Mouse (Mus musculus) ES-E14 (cell line): ENCODE results near the gene Camk2b. TPM values are rescaled to one million over a fixed set of nuclear protein-coding genes. Genes with fewer than 3 reads are reported as not detected.
A peak's percentile ranks its signal among the peaks of the same experiment; 100 is the strongest.

Experiments used
- DNase-seq: peaks from one replicate; pipeline ENCODE4 v3.0.0-alpha.2; 2013; ENCODE audit warnings: low read depth, low spot score
- H3K27ac ChIP-seq: 2 replicates; pipeline ENCODE4 v1.5.1; 2012; ENCODE audit warnings: low read depth, mild to moderate bottlenecking, low read length, moderate library complexity, mixed read lengths; ENCODE audit not compliant: poor library complexity, insufficient read depth, severe bottlenecking
- H3K36me3 ChIP-seq: 2 replicates; pipeline ENCODE4 v1.6.1; 2012; ENCODE audit warnings: mild to moderate bottlenecking, low read length, moderate library complexity, mixed read lengths; ENCODE audit not compliant: control insufficient read depth, poor library complexity, insufficient read depth, severe bottlenecking
- H3K4me1 ChIP-seq, 2 experiments: fragments of 150-350 bp in 1 of 2; sonication (generic) in 1 of 2; 2 replicates each; pipeline ENCODE4 v1.6.1; 2012; ENCODE audit warnings: low read length in 2 of 2, mild to moderate bottlenecking in 1 of 2, mixed read lengths in 1 of 2; ENCODE audit not compliant: control insufficient read depth in 2 of 2, insufficient read depth in 2 of 2, poor library complexity in 1 of 2
- H3K4me3 ChIP-seq, 2 experiments: fragments of 150-350 bp in 1 of 2; sonication (generic) in 1 of 2; 2 replicates each; pipeline ENCODE4 v1.5.1; 2012; ENCODE audit warnings: low read length in 2 of 2, low read depth in 1 of 2, mild to moderate bottlenecking in 1 of 2, mixed read lengths in 1 of 2; ENCODE audit not compliant: insufficient read depth in 1 of 2, poor library complexity in 1 of 2, severe bottlenecking in 1 of 2
- H3K9ac ChIP-seq: 2 replicates; pipeline ENCODE4 v1.6.1; 2012; ENCODE audit warnings: low read depth, mild to moderate bottlenecking, low read length, mixed read lengths; ENCODE audit not compliant: poor library complexity, insufficient read depth, severe bottlenecking
- H3K9me3 ChIP-seq: fragments of 150-350 bp; sonication (generic); 2 replicates; pipeline ENCODE4 v1.6.1; 2012; ENCODE audit warnings: low read depth, mild to moderate bottlenecking, low read length; ENCODE audit not compliant: control insufficient read depth, insufficient read depth
- CHD2 ChIP-seq: IDR thresholded peaks from 2 replicates; pipeline ENCODE4 v1.6.1; 2014; ENCODE audit warnings: mild to moderate bottlenecking, low read depth, low read length, inconsistent platforms
- HCFC1 ChIP-seq: IDR thresholded peaks from 2 replicates; pipeline ENCODE4 v1.6.1; 2012; ENCODE audit warnings: low read length, inconsistent platforms, borderline replicate concordance; ENCODE audit not compliant: insufficient read depth
- MAFK ChIP-seq: IDR thresholded peaks from 2 replicates; pipeline ENCODE4 v1.6.1; 2014; ENCODE audit warnings: mild to moderate bottlenecking, low read depth, low read length, inconsistent platforms; ENCODE audit not compliant: insufficient read depth
- ZC3H11A ChIP-seq: IDR thresholded peaks from 2 replicates; pipeline ENCODE4 v1.6.1; 2012; ENCODE audit warnings: low read depth, mild to moderate bottlenecking, inconsistent platforms, low read length, borderline replicate concordance
- ZNF384 ChIP-seq: IDR thresholded peaks from 2 replicates; pipeline ENCODE4 v1.6.1; 2012; ENCODE audit warnings: low read depth, low read length, inconsistent platforms
- in situ Hi-C, 2 experiments: fragments of 600-800 bp; cut with MboI; formaldehyde crosslinking; loops; one replicate each; pipeline ENCODE4 v1.15.1; 2025; ENCODE audit warnings: low sequenced_read_pairs in 2 of 2, inconsistent platforms in 1 of 2; ENCODE audit not compliant: unreplicated experiment in 2 of 2
- total RNA-seq: library from RNA; depleted of rRNA; stranded (reverse); fragments of 300-350 nt; gene quantifications from 2 replicates; pipeline ENCODE4 v1.2.3, GENCODE M21; 2012; rRNA removed

The Camk2b gene
- 6.4 and 14.1 TPM in 2 replicates for total RNA-seq

DNA sequence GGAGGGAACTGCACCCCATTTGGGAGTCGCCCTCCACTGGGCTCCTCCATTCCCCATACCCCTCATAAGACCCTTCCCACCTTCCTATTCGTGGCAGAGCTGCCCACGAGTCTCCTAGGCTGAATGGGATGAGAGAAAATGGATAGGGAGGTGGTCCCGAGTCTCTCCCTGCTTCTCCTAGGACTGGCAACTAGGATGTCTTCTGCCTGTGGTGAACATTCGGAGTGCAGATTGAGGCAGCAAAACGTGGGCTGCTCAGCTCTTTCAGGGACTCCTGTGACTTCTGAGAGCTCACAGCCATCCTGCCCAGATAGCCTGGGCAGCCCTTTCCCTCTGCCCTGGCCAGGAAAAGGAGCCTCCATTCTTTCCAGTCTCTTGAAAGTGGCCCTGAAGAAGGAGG, at the start of gene Camk2b:
Gene Camk2b, minus strand, starts transcription at position 187 of the 400 bp plus-strand sequence.
- Histone ChIP-seq H3K4me1 (peaks cover 6 to 36% of the 10 kb centered on the region in 2 experiments; a peak in 2 of 4 replicates), H3K36me3 (no peaks in the 10 kb centered on the region), H3K9me3 (no peaks in the 10 kb centered on the region), H3K4me3 (peak within 1 kb of the TSS; percentile 88 to 90), H3K9ac (peak within 1 kb of the TSS; percentile 80), H3K27ac (no peak within 1 kb of the TSS)
- TF ChIP-seq CHD2: no peak
- TF ChIP-seq ZC3H11A: no peak
- TF ChIP-seq ZNF384: no peak
- no peak for TF ChIP-seq MAFK
- no peak for TF ChIP-seq HCFC1
- in situ Hi-C loops: no loop called here
- DNase-seq: no peak

DNA sequence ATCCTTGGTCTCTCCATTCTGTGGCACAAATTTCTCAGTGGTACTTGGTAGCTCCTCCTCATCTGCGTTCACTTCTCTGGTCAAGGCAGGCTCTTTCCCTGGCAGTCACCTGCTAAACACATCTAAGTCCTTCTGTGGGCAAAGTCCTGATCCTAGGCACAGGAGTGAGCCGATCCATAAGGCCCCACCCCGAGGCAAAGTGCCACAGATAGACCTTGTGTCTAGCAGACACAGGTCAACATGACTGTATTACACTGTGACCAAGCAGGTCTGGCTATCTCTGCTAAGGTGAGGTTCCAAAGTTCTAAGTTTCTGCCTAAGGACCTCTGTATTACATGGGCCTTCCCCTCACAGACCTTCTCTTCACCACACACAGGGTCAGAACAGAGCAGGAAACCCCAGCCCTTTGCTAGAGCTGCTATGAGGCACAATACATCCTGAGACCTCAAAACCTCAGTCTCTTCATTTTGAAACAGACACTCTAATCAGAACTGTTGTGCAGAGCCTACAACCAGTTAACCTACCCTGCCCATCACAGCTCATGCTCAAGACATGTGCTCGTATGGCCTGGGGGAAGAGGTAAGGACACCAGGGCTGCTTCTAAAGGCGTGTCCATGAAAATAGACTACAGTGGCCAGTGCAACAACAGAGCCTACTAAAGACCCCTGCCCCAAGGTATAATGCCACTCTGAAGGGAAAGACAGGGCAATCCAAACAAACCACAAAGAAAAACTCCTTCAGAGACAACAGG, 45.7 kb upstream of the Camk2b start:
- Histone ChIP-seq H3K36me3 (peaks cover 51% of the 10 kb centered on the region), H3K27ac (no peak overlapping the region), H3K4me1 (no peaks in the 10 kb centered on the region), H3K9me3 (no peaks in the 10 kb centered on the region), H3K4me3 (no peak overlapping the region), H3K9ac (no peak overlapping the region)
- DNase-seq: no peak
- TF ChIP-seq MAFK (no peak), ZC3H11A (no peak), HCFC1 (no peak), ZNF384 (no peak), CHD2 (no peak)
- in situ Hi-C loops: no loop called here

DNA sequence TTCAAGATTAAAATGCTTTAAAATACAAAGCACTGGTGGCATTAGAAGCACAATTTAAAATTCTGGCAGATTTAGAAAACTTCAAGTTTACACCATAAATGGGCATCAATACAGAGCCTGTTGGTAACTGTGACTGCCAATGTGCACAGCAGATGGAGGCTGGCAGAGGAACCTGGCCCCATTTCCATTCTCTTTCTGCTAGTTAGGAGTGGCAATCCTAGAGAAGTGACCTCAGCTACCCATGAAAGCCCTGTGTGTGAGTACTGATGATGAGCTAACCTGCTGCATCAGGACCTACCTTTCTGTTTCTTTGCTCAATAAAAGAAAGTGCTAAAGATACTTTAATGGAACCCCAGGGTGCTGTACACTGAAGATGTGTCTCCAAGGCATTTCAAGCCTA, 43.8 kb upstream of the Camk2b start:
- peaks cover 53% of the 10 kb centered on the region for H3K36me3 ChIP-seq
- no peaks in the 10 kb centered on the region for H3K4me1 ChIP-seq
- in situ Hi-C loops: no loop called here
- H3K27ac ChIP-seq: no peak overlapping the region
- no peak overlapping the region for H3K4me3 ChIP-seq
- no peak overlapping the region for H3K9ac ChIP-seq
- TF ChIP-seq MAFK (no peak), HCFC1 (no peak), ZC3H11A (no peak)
- H3K9me3 ChIP-seq: no peaks in the 10 kb centered on the region
- no peak for DNase-seq

DNA sequence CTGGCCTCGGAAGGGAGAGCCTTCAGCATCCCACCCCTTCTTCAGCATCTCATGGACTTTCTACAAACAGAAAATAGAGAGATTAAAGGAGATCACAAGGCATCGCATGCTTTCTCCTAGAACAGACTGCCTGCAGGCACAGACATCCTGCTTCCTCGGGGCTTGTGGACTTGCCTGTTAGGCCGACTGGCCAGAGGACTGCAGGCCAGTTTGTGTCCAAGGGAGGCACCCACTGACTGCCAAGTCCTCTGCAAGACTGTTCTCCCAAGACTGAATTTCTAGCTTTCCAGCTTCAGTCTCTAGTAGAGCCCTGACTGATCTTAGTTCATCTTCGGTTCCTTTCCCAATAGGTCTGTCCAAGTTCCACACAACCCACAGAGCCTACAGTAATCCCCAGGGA, 42.1 kb upstream of the Camk2b start:
- TF ChIP-seq HCFC1 (no peak), ZNF384 (no peak), MAFK (no peak), ZC3H11A (no peak), CHD2 (no peak)
- Histone ChIP-seq H3K4me3 (no peak overlapping the region), H3K9me3 (no peaks in the 10 kb centered on the region), H3K4me1 (no peaks in the 10 kb centered on the region), H3K9ac (no peak overlapping the region), H3K36me3 (peaks cover 46% of the 10 kb centered on the region), H3K27ac (no peak overlapping the region)
- in situ Hi-C loops: no loop called here
- DNase-seq: no peak

DNA sequence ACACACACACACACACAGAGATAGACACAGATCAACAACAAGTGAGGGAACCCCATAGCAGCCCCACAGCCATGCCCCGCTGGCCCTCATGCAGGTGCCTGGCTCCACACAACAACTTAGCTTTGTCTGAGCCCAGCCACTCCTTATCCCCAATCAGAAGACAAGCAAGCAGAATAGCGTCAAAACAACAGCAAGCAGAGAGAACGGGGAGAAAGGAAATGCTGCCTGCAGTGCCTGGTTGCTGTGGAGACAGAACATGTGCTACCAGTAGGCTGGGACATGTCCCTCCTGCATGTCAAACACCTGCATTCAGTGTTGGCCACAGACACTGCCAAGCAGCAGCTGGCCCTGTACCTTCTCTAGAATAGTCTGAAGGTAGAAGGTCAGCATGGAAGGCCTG, 41.6 kb upstream of the Camk2b start:
- in situ Hi-C loops: no loop called here
- peaks cover 41% of the 10 kb centered on the region for H3K36me3 ChIP-seq
- no peak overlapping the region for H3K9ac ChIP-seq
- no peak overlapping the region for H3K27ac ChIP-seq
- TF ChIP-seq ZC3H11A: no peak
- no peak for TF ChIP-seq CHD2
- TF ChIP-seq HCFC1: no peak
- TF ChIP-seq ZNF384: no peak
- TF ChIP-seq MAFK: no peak
- H3K4me3 ChIP-seq: no peak overlapping the region
- no peaks in the 10 kb centered on the region for H3K4me1 ChIP-seq
- no peak for DNase-seq
- no peaks in the 10 kb centered on the region for H3K9me3 ChIP-seq
